Mouse (Mus musculus) heart, postnatal 25 days (tissue): ENCODE data around the gene Ednrb. TPM values are rescaled to one million over a fixed set of nuclear protein-coding genes. Genes with fewer than 3 reads are reported as not detected.
"Not testable (repeated sequence)": the region's sequence is repeated elsewhere in the genome, so short reads cannot be mapped to it uniquely, and the experiment has no call there.

Source experiments
- DNase-seq: peaks from one replicate; pipeline ENCODE4 v3.0.0; 2022; ENCODE audit warnings: low spot score
- intact Hi-C: fragments of 180-260 bp; cut with DNase I; formaldehyde crosslinking; loops from one replicate; pipeline ENCODE4 v1.15.1; 2025
- total RNA-seq, 2 experiments: library from RNA; stranded (reverse); gene quantifications; 2 replicates each; pipeline ENCODE4 v1.2.3; 2021

Ednrb gene
- total RNA-seq, 2 experiments from 2014 or later = 15.9 to 20.4 TPM

DNA sequence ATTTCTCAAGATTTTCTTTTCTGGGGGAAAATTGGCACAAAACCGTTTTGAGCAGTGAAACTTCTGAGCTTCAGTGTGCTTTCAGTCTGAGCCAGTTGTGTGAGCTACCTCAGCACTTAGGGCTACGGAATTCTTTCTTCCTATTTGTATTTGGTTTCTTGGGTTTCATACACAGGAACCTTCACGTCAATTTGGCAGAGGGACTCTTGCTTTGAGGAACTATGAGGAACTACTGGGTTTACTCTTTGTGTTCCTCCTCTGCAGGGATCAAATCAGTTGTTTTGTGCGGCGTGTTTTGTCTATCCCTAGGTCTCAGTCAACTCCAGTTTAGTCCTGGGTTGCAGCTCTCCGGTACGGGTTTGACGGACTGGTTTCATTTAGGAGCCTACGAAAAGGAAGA is 17.9 kb downstream of the Ednrb start:
- DNase-seq = no peak
- intact Hi-C loops = no loop called here

- DNase-seq = no peak
- intact Hi-C loops = no loop called here
These were observed 18.3 kb downstream of the Ednrb start for GRCm38 (mm10) chr14:103825934-103826333.

DNA sequence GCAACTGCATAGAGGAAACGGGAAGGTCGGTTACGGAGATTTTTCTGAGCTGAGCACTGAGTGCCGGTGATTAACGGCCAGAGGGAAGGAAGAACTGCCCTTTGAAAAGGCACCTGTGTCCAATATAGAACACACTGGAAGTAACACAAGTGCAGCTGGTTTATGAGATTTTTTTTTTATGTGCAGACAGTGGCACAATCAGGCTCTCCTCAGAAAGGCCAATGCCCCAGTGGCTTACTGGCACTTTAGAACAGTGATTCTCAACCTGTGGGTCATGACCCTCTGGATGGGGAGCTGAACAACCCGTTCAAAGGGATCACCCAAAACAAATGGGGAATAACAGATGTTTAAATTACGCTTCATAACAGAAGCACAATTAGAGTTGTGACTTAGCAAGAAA is 20.7 kb downstream of the Ednrb start:
- intact Hi-C loops = no loop called here
- DNase-seq = no peak

GRCm38 (mm10) chr14:103822590-103822989 is 21.6 kb downstream of the Ednrb start:
- intact Hi-C loops = no loop called here
- no peak for DNase-seq

DNA sequence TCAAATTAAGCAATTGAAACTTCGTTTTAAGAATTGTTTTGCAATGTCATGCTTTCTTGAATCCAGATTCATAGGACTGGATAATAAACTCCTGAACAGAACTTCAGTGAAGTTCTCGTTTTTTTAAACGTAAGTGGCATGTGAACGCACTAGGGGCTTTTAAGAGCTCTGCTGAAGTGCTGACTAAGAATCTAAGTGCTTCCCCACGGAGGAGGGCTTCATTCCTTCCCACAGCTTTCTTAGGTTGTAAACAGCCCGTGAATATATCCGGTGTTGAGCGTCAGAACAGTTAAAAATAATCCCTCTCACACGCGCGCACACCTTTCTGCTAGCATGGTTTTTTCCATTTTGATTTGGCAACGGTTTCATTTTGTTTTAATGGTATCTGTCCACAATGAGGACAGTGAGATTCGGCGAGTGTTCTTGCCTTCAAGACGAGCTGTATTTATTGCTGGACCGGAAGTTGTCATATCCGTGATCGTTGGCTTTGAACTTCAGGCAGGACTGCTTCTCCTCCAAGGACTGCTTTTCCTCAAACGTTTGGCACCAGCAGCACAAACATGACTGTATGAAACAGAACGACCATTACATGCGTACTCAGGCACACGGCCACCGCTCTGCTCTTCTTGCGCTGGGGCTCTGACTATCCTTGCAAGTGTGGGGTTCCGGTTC is 27.4 kb downstream of the Ednrb start:
- intact Hi-C loops = loop anchor here (5.0 to 10.0 kb wide), 2 partner anchors 92 to 211 kb away; no protein-coding TSS in a partner anchor

DNA sequence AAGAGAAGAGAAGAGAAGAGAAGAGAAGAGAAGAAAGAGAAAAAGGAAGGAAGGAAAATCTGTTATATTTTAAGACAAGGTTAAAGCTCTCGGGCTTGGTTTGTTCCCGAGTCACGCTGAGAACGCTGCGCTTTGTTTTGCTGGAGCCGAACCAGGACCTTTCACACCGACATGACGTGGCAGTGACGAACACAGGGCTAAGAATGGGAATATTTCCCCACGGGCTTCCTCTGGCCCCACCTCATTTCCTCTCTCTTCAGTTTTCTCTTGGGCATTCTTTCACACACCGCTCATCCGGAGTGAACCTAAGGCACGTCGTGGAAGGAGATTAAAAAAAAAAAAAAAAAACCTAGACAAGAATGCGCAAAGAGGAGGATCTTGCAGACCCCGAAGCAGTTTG is 28.7 kb downstream of the Ednrb start:
- peak; percentile 74 for DNase-seq
- intact Hi-C loops = loop anchor here (2.0 to 10.0 kb wide), 3 partner anchors 25 to 212 kb away; no protein-coding TSS in a partner anchor

More for the DNA sequence above, 27.4 kb downstream of the Ednrb start:
- peak; percentile 19 for DNase-seq

- DNase-seq = no peak
- intact Hi-C loops = loop anchor here (2.0 to 10.0 kb wide), 2 partner anchors 23 to 89 kb away; no protein-coding TSS in a partner anchor
These were observed 30.0 kb downstream of the Ednrb start for GRCm38 (mm10) chr14:103814015-103814691.

GRCm38 (mm10) chr14:103813246-103813645 is 31.0 kb downstream of the Ednrb start:
- DNase-seq = no peak
- intact Hi-C loops = loop anchor here (10.0 kb wide), 1 partner anchor 88 kb away; no protein-coding TSS in a partner anchor

DNA sequence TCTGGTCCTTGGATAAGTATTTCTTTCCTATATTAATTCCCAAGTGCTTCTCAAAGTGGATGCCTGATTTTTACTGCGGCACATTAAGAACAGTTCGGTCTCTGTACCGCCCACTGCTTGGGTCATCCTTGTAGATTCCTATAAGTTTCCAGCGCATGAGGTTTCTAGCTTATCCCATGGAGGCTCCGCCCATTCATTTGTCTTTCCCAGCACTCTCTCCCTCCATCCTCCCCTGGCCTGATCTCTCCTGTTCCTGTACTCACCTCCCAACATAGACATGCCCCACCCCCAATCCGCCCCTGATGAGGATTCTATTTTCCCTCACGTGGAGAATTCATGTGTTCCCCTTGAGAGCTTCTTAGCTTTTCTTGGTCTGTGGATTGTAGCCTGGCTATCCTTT is 32.9 kb downstream of the Ednrb start:
- intact Hi-C loops = loop anchor here (10.0 kb wide), 1 partner anchor 86 kb away; no protein-coding TSS in a partner anchor

DNA sequence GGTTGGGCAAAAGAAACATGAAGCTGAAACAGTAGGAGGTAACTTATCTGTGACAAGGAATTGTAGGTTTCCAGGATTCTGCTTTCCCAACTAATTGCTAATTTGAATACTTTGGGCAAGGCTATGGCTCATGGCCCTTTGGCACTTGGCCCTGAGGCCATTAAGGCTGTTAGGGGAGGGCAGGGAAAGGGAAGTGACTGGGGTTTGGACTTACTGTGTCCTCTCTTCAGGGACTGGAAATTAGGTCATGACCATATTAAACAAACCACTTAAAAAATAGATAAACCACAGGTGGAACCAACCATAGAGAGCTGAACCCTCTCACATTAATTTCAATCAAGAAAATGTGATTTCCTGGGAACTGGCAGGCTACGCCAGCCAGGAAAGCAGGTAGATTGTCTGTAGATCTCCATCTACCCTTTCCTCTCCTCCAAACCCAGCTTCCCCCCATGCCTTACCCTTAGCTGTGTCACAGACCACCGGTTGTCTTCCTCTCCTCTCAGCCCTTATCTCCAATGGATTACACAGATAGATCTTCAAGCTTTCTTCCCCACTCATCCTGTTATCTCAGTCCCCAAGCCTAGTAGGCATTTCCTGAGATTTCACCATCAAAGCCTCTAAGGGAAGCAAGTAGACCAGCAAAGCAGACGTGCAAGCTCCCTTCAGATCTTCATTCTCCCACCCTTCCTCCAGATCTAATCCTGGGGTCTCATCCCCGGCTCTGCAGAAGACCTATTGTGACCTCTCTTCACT is 40.1 kb downstream of the Ednrb start:
- DNase-seq = no peak
- intact Hi-C loops = no loop called here

More for the DNA sequence above, 32.9 kb downstream of the Ednrb start:
- no peak for DNase-seq

- DNase-seq = no peak
- intact Hi-C loops = no loop called here
These were observed 47.1 kb downstream of the Ednrb start for GRCm38 (mm10) chr14:103797123-103797522.

- no peak for DNase-seq
- intact Hi-C loops = no loop called here
These were observed 48.6 kb downstream of the Ednrb start for GRCm38 (mm10) chr14:103795591-103795990.

- intact Hi-C loops = no loop called here
- no peak for DNase-seq
These were observed 50.8 kb downstream of the Ednrb start for GRCm38 (mm10) chr14:103793409-103793808.

- intact Hi-C loops = no loop called here
- DNase-seq = no peak
These were observed 51.5 kb downstream of the Ednrb start for GRCm38 (mm10) chr14:103792726-103793125.

GRCm38 (mm10) chr14:103787547-103787946 is 56.7 kb downstream of the Ednrb start:
- DNase-seq = no peak
- intact Hi-C loops = loop anchor here (5.0 kb wide), 1 partner anchor 240 kb away; no protein-coding TSS in a partner anchor

DNA sequence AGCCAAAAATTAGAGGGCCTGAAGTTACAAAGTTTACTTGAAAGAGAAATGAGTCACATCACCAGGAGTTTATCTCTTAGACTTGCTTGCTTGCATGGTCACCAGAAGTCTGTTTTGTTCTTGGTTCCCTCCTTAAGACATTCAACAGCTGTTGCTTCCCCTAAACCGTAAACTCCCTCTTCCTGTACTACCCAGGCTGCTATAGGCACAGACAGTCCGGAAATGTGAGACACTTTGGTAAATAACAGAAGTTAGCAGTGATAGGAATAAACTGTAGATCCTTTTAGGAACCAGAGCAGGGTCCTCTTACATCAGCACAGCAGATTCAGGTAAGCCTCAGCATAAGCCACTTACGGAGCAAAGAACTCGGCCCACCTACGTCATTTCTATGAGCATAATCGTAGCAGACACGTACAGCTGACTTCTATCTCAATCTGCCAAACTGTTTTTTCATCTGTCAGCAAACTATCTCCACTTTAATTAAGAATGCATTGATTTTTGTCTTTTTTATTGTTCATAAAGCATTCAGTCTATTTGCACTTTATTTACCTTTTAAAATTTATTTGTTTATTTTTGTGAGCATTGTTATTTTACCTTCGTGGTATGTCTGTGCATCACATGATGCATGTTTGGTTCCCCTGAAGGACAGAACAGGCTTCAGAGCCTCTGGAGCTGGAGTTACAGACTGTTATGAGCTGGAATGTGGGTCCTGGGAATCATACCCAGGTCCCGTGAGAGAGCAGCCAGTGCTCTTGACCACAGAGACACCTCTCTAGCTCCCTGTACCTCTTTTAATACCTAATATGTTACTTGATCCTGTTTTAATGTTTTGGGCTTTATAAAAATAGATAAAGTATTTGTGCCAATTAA is 58.9 kb downstream of the Ednrb start:
- intact Hi-C loops = loop anchor here (5.0 kb wide), 1 partner anchor 242 kb away; no protein-coding TSS in a partner anchor
- no peak for DNase-seq

DNA sequence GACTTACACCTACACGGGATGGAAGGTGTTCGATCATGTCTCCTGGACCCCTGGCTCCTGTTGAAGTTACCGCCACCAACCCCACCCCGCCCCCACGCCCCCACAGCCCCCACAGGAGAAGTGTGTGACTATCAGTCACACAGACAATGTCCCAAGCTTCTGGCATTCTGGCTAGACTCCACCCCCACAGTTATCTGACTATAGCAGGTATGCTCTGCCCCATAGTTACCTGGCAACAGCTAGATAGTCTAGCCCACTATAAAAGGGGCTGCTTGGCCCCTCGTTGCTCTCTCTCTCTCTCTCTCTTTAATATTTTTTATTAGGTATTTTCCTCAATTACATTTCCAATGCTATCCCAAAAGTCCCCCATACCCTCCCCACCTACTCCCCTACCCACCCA is 63.9 kb downstream of the Ednrb start:
- DNase-seq, intact Hi-C loops: not testable (repeated sequence)

- no peak for DNase-seq
- intact Hi-C loops = loop anchor here (2.0 kb wide), 1 partner anchor 18 kb away; no protein-coding TSS in a partner anchor
These were observed 64.9 kb downstream of the Ednrb start for GRCm38 (mm10) chr14:103779276-103779675.

- intact Hi-C loops = loop anchor here (2.0 kb wide), 1 partner anchor 18 kb away; no protein-coding TSS in a partner anchor
- DNase-seq = no peak
These were observed 65.6 kb downstream of the Ednrb start for GRCm38 (mm10) chr14:103778533-103779151.
